Comparison of ENCODE assay signal across 19 mouse cellular contexts in genomic region chr4:104371136-104371535, GRCm38 (mm10).
DNase-seq lines count a peak whose midpoint lies in the region; ATAC-seq and TF ChIP-seq lines count a peak whose summit lies in the region.
"Had no signal": no experiment of that assay in that cellular context is flagged by ENCODE, and none has a peak within 500 bp of the region (broad histone marks: within the 10 kb centered on the region; RNA-seq: fewer than 3 reads in every experiment).

No protein-coding gene starts in this region.

- H3K27ac ChIP-seq in forebrain, embryonic 16.5 days (ENCODE audit: low read length), result no peak overlapping the region
- no peak overlapping the region for H3K27ac ChIP-seq in forebrain, embryonic 11.5 days (ENCODE audit: low read depth, low read length)
- 0 out of 2 replicates have a peak overlapping the region, but pooled peaks have one; percentile 2 for H3K27ac ChIP-seq in layer of hippocampus, adult 2 months
- H3K27ac ChIP-seq: embryonic facial prominence, embryonic 10.5 days; heart, embryonic 10.5 days; heart, embryonic 15.5 days; hindbrain, embryonic 14.5 days had no signal

- H3K36me3 ChIP-seq in forebrain, embryonic 16.5 days (ENCODE audit: control insufficient read depth, insufficient read depth), result no peaks in the 10 kb centered on the region
- H3K36me3 ChIP-seq in forebrain, embryonic 11.5 days (ENCODE audit: control insufficient read depth, insufficient read depth, low read length), result no peaks in the 10 kb centered on the region
- H3K36me3 ChIP-seq: embryonic facial prominence, embryonic 10.5 days; heart, embryonic 10.5 days; heart, embryonic 15.5 days had no signal

- H3K27me3 ChIP-seq in forebrain, embryonic 16.5 days (replicated peaks; ENCODE audit: control insufficient read depth, insufficient read depth, low read length), result no peaks in the 10 kb centered on the region
- no peaks in the 10 kb centered on the region for H3K27me3 ChIP-seq in forebrain, embryonic 11.5 days (ENCODE audit: control insufficient read depth, insufficient read depth, low read length)
- H3K27me3 ChIP-seq: CH12.LX had no signal

- peaks cover 27% of the 10 kb centered on the region for H3K4me1 ChIP-seq in forebrain, embryonic 16.5 days (replicated peaks; ENCODE audit: control insufficient read depth, insufficient read depth, low read length)
- H3K4me1 ChIP-seq in forebrain, embryonic 11.5 days (replicated peaks; ENCODE audit: control insufficient read depth, insufficient read depth, low read length), result peaks cover 12% of the 10 kb centered on the region; the same call in 1 of the 2 replicates

- no peaks in the 10 kb centered on the region for H3K9me3 ChIP-seq in forebrain, embryonic 16.5 days (ENCODE audit: control insufficient read depth, low read length)
- no peaks in the 10 kb centered on the region for H3K9me3 ChIP-seq in forebrain, embryonic 11.5 days (ENCODE audit: control insufficient read depth, low read length)
- H3K9me3 ChIP-seq: embryonic facial prominence, embryonic 10.5 days; heart, embryonic 10.5 days; heart, embryonic 15.5 days had no signal

- no peak for DNase-seq in forebrain, embryonic 11.5 days (ENCODE audit: low spot score)
- DNase-seq in layer of hippocampus, adult 2 months (ENCODE audit: low spot score in 2 of 2), result no peak
- DNase-seq in layer of hippocampus, postnatal 10 days (ENCODE audit: low spot score in 2 of 2), result no peak
- DNase-seq in ES-CJ7 (ENCODE audit: low read depth, low spot score) (peak; percentile 12), ZHBTc4 (ENCODE audit: low read depth, low spot score) (peak; percentile 5)
- no peak for DNase-seq in spleen, postnatal 4 days (ENCODE audit: low spot score in 2 of 2)
- DNase-seq: adrenal gland, postnatal 10 days; cerebellum, adult 11-12 months; cerebellum, postnatal 10 days; gastrocnemius, postnatal 36 days; heart, adult 18-20 months; heart, postnatal 14 days had no signal

- 74% methylated on average over 8 of the region's 8 CpGs for WGBS in forebrain, embryonic 16.5 days
- 79% methylated on average over 8 of the region's 8 CpGs for WGBS in forebrain, embryonic 11.5 days

- ATAC-seq in forebrain, embryonic 16.5 days, result no peak
- no peak for ATAC-seq in forebrain, embryonic 11.5 days (replicated peaks; ENCODE audit: low FRiP score)
- ATAC-seq: intestine, embryonic 16.5 days had no signal

- TF ChIP-seq CTCF in layer of hippocampus, adult 2 months (conservative IDR thresholded peaks at IDR 0.05), result no peak

- peak overlapping the region; percentile 57 for H3K4me2 ChIP-seq in forebrain, embryonic 16.5 days (ENCODE audit: low read length)
- H3K4me2 ChIP-seq in forebrain, embryonic 11.5 days (ENCODE audit: low read depth, low read length, severe bottlenecking), result no peak overlapping the region
- H3K4me2 ChIP-seq: heart, embryonic 15.5 days had no signal

- H3K4me3 ChIP-seq in forebrain, embryonic 16.5 days (replicated peaks; ENCODE audit: low read length), result no peak overlapping the region
- no peak overlapping the region for H3K4me3 ChIP-seq in forebrain, embryonic 11.5 days (ENCODE audit: low read depth, low read length)
- H3K4me3 ChIP-seq in layer of hippocampus, adult 2 months, result no peak overlapping the region
- H3K4me3 ChIP-seq: embryonic facial prominence, embryonic 10.5 days; heart, embryonic 10.5 days; heart, embryonic 15.5 days had no signal

- H3K9ac ChIP-seq in forebrain, embryonic 16.5 days (replicated peaks; ENCODE audit: low read depth, low read length), result no peak overlapping the region
- H3K9ac ChIP-seq in forebrain, embryonic 11.5 days (ENCODE audit: low read length), result no peak overlapping the region
- H3K9ac ChIP-seq: heart, embryonic 15.5 days; hindbrain, embryonic 14.5 days had no signal

Comparison
In these comparisons a context has a peak if more than half of its experiments do, and no peak if none do; other contexts are left out.
1. DNase-seq: peak in ES-CJ7 (single experiment) and ZHBTc4 (single experiment); none in forebrain, embryonic 11.5 days (single experiment), layer of hippocampus, adult 2 months (0 of 2), layer of hippocampus, postnatal 10 days (0 of 2) and spleen, postnatal 4 days (0 of 2).